Mouse (Mus musculus): ENCODE results near the gene Anxa1.

GRCm38 (mm10) chr19:20426443-20427161 is 35.9 kb upstream of the Anxa1 start:
- TF ChIP-seq GATA1 (IDR thresholded peaks at IDR 0.05; ENCODE audit: low read length) (no peak), TAL1 (IDR thresholded peaks at IDR 0.05; ENCODE audit: low read length) (no peak)

Data from erythroblast, embryonic 14.5 days (primary cell).